8 mouse cellular contexts compared by ENCODE assay signal in the genomic region with DNA sequence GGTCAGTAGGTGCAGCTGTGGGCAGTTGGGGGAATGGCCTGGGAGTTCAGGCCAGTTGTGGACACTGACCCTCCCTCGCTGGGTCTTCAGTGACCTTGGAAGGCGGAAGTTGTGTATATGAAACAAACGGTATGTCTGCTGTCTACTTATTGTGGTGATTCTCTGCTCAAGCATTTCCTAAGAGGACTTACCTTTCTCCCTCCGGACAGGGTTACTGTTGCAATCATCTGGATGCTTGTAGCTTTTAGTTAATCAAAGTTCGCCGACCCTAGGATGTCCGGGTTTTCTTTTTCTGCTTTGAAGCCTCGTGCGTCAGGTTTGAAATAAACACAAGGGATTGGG. TPM values are rescaled to one million over a fixed set of nuclear protein-coding genes. Genes with fewer than 3 reads are reported as not detected.
A peak's percentile ranks its signal among the peaks of the same experiment; 100 is the strongest.
DNase-seq lines count a peak whose midpoint lies in the region; ATAC-seq and TF ChIP-seq lines count a peak whose summit lies in the region.

No protein-coding gene starts in this region.

- no peak for DNase-seq in kidney, postnatal 0 days (ENCODE audit: low spot score)
- DNase-seq in kidney, postnatal 10 days: no peak
- DNase-seq in intestine, embryonic 14.5 days (ENCODE audit: low spot score): no peak
- no peak for DNase-seq in gastrocnemius, postnatal 25 days
- DNase-seq in natural killer cell, adult 2 months (ENCODE audit: low spot score in 2 of 2): no peak
- no peak for DNase-seq in cerebellum, adult 18-20 months

- peaks cover 7% of the 10 kb centered on the region; the same call in 1 of the 2 replicates for H3K4me1 ChIP-seq in kidney, postnatal 0 days (replicated peaks; ENCODE audit: insufficient read depth, low read length)
- H3K4me1 ChIP-seq in intestine, embryonic 14.5 days (replicated peaks; ENCODE audit: control insufficient read depth, insufficient read depth, low read length): no peaks in the 10 kb centered on the region

- TF ChIP-seq CTCF in kidney, postnatal 0 days (IDR thresholded peaks at IDR 0.05; ENCODE audit: low read depth): no peak

- peak overlapping the region; percentile 64 for H3K9ac ChIP-seq in kidney, postnatal 0 days (ENCODE audit: low read depth, low read length)
- H3K9ac ChIP-seq in intestine, embryonic 14.5 days (ENCODE audit: low read length): peak overlapping the region; percentile 44

- no peaks in the 10 kb centered on the region for H3K36me3 ChIP-seq in kidney, postnatal 0 days (ENCODE audit: insufficient read depth, low read length)
- no peaks in the 10 kb centered on the region for H3K36me3 ChIP-seq in intestine, embryonic 14.5 days (ENCODE audit: control insufficient read depth, insufficient read depth, low read length)
- H3K36me3 ChIP-seq in myocyte (ENCODE audit: control insufficient read depth, insufficient read depth): no peaks in the 10 kb centered on the region

- no peak overlapping the region for H3ac ChIP-seq in myocyte (ENCODE audit: control insufficient read depth, insufficient read length)

- no peaks in the 10 kb centered on the region for H3K27me3 ChIP-seq in kidney, postnatal 0 days (ENCODE audit: insufficient read depth, low read length)
- no peaks in the 10 kb centered on the region for H3K27me3 ChIP-seq in intestine, embryonic 14.5 days (replicated peaks; ENCODE audit: control insufficient read depth, insufficient read depth, low read length)
- no peaks in the 10 kb centered on the region for H3K27me3 ChIP-seq in myocyte (ENCODE audit: control insufficient read depth, insufficient read depth, insufficient read length)

- peak overlapping the region; percentile 37; the same call in 1 of the 2 replicates for H3K27ac ChIP-seq in kidney, postnatal 0 days
- H3K27ac ChIP-seq in intestine, embryonic 14.5 days (ENCODE audit: low read depth): no peak overlapping the region

- TF ChIP-seq POLR2A in myocyte (IDR thresholded peaks at IDR 0.05; ENCODE audit: insufficient read length, low read depth): no peak

- no peaks in the 10 kb centered on the region for H3K79me2 ChIP-seq in myocyte (ENCODE audit: control insufficient read depth, insufficient read depth)

- WGBS in kidney, postnatal 0 days: 6% methylated on average over 9 of the region's 9 CpGs
- WGBS in intestine, embryonic 14.5 days: 10% methylated on average over 9 of the region's 9 CpGs

- H3K9me3 ChIP-seq in kidney, postnatal 0 days (replicated peaks; ENCODE audit: low read length): no peaks in the 10 kb centered on the region
- no peaks in the 10 kb centered on the region for H3K9me3 ChIP-seq in intestine, embryonic 14.5 days (ENCODE audit: control insufficient read depth, low read length)

- peak overlapping the region; percentile 86 for H3K4me2 ChIP-seq in kidney, postnatal 0 days (ENCODE audit: low read length)
- H3K4me2 ChIP-seq in intestine, embryonic 14.5 days (ENCODE audit: low read length): peak overlapping the region; percentile 90
- H3K4me2 ChIP-seq in myocyte (ENCODE audit: low read depth): peak overlapping the region; percentile 93

- H3K4me3 ChIP-seq in kidney, postnatal 0 days (replicated peaks; ENCODE audit: low read depth, low read length): peak overlapping the region; percentile 57
- peak overlapping the region; percentile 66 for H3K4me3 ChIP-seq in intestine, embryonic 14.5 days (ENCODE audit: low read depth, low read length)
- H3K4me3 ChIP-seq in myocyte: peak overlapping the region; percentile 44

- ATAC-seq in kidney, postnatal 0 days (replicated peaks; ENCODE audit: low FRiP score, low read depth): no peak
- peak; percentile 60 for ATAC-seq in common myeloid progenitor, adult 5-6 weeks (replicated peaks; ENCODE audit: low read depth, poor library complexity, severe bottlenecking)
- ATAC-seq in intestine, embryonic 14.5 days (replicated peaks; ENCODE audit: low FRiP score, low TSS enrichment, low read depth): no peak

TF ChIP-seq in myocyte, 11 proteins besides CTCF, POLR2A, EP300 and RAD21:
- no peak for TF ChIP-seq MYOD1 (IDR thresholded peaks at IDR 0.05; ENCODE audit: control insufficient read depth in 1 of 3, insufficient read length in 2 of 3, low read depth in 2 of 3)
- TF ChIP-seq MAX (IDR thresholded peaks at IDR 0.05; ENCODE audit: low read depth): no peak
- TF ChIP-seq CEBPB (IDR thresholded peaks at IDR 0.05; ENCODE audit: insufficient read depth, poor library complexity, severe bottlenecking): no peak
- no peak for TF ChIP-seq TCF3 (IDR thresholded peaks at IDR 0.05; ENCODE audit: insufficient read length, low read depth)

RNA-seq across cellular contexts. Expression of a gene that starts 0.5 kb away (rescaled TPM):
- polyA plus RNA-seq in kidney, postnatal 0 days (2015; fragmentation: Nextera tagmentation; extraction: Ambion mirVana): 37.8 and 41.8 TPM in 2 replicates
- total RNA-seq in common myeloid progenitor, adult 5-6 weeks (2017): 22.7 and 31.2 TPM in 2 replicates
- 17.2 and 17.3 TPM in 2 replicates for polyA plus RNA-seq in intestine, embryonic 14.5 days (2014; fragmentation: Nextera tagmentation; extraction: Ambion mirVana)
- polyA plus RNA-seq in myocyte (2012; fragmentation: generic; extraction: Trizol): 4.8 TPM
- total RNA-seq in gastrocnemius, postnatal 25 days (2021): 1 to 10 TPM; 4.1 to 4.7 TPM

RNA-seq across cellular contexts. Expression of a gene that starts 47.9 kb away (rescaled TPM):
- 509 and 531 TPM in 2 replicates for polyA plus RNA-seq in kidney, postnatal 0 days (2015; fragmentation: Nextera tagmentation; extraction: Ambion mirVana)
- total RNA-seq in common myeloid progenitor, adult 5-6 weeks (2017): 485 and 753 TPM in 2 replicates
- 521 and 530 TPM in 2 replicates for polyA plus RNA-seq in intestine, embryonic 14.5 days (2014; fragmentation: Nextera tagmentation; extraction: Ambion mirVana)
- polyA plus RNA-seq in myocyte (2012; fragmentation: generic; extraction: Trizol): 237 TPM
- total RNA-seq in gastrocnemius, postnatal 25 days (2021): 100 to 1,000 TPM; 281 to 301 TPM
